Mouse (Mus musculus): ENCODE data around the gene Casz1. TPM values are rescaled to one million over a fixed set of nuclear protein-coding genes. Genes with fewer than 3 reads are reported as not detected.

Casz1 gene
- polyA plus RNA-seq, 1 experiment = 1.3 TPM

DNA sequence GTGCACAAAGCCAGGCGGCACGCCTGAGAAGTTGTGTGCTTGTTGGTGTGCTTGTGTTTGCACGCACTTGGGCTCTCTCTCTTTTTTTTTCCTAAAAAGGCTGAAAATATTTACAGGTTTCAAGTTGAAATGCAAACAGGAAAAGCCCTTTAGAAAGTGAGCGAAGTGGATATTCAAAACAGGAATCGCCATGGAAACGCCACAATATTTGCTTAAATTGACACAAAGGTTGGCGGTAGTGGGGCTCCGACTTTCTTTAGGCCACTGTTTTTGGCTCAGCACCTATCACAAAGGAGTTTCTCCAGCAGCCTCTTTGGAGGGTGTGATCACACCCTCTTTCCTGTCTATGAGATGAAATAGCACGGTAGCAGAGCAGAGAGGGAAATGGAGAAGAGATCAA lies 32.8 kb downstream of the Casz1 start:
- Histone ChIP-seq H3K4me1 (ENCODE audit: control insufficient read depth, insufficient read depth, low read length) (no peaks in the 10 kb centered on the region), H3K4me3 (ENCODE audit: insufficient read depth, low read length) (no peak overlapping the region), H3K27ac (ENCODE audit: insufficient read depth, low read depth, low read length) (no peak overlapping the region)
- TF ChIP-seq CTCF (IDR thresholded peaks at IDR 0.05; ENCODE audit: low read depth, low read length) (no peak), POLR2A (IDR thresholded peaks at IDR 0.05; ENCODE audit: borderline replicate concordance, low read depth, low read length) (no peak)

DNA sequence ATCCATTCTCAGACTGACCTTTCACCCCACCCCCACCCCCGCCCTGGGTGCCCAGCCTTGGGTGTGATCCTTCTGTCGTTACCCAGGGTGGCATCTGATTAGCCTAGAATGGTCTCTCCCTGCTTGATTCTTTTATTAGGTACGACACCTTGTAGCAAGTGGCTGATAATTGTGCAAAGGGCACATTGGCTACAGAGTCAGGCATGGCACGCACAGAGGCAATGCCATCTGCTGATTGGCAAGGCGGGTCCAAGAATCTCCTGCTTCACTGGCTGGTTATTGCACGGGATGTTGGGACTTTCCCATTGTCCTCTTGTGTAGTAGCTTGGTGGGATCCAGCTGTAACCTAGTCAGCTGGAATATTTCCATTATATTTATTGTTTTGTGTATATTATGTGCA lies 33.4 kb downstream of the Casz1 start:
- TF ChIP-seq CTCF (IDR thresholded peaks at IDR 0.05; ENCODE audit: low read depth, low read length) = no peak
- TF ChIP-seq POLR2A (IDR thresholded peaks at IDR 0.05; ENCODE audit: borderline replicate concordance, low read depth, low read length) = no peak
- Histone ChIP-seq H3K4me3 (ENCODE audit: insufficient read depth, low read length) (no peak overlapping the region), H3K4me1 (ENCODE audit: control insufficient read depth, insufficient read depth, low read length) (no peaks in the 10 kb centered on the region), H3K27ac (ENCODE audit: insufficient read depth, low read depth, low read length) (no peak overlapping the region)

DNA sequence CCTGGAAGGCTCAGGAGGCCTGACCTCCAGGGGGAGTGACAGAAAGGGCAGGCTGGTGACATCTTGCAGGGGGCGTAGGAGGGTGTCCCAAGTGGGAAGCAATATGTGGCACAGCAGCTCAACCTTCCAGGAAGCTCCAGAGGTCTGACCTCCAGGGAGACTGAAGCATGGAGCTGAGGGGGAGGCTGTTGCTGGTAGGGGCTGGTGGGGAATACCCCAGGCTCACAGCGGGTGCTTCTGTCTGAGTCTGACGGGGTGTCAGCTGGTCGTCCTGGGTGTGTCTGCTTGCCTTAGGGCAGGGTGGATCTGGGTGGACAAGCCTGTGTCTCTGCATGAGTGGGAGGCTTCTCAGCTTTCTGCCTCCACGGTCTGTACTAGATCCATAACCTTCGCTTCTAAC lies 38.1 kb downstream of the Casz1 start:
- H3K4me1 ChIP-seq (ENCODE audit: control insufficient read depth, insufficient read depth, low read length) = no peaks in the 10 kb centered on the region
- TF ChIP-seq POLR2A (IDR thresholded peaks at IDR 0.05; ENCODE audit: borderline replicate concordance, low read depth, low read length) (no peak), CTCF (IDR thresholded peaks at IDR 0.05; ENCODE audit: low read depth, low read length) (no peak)
- no peak overlapping the region for H3K4me3 ChIP-seq (ENCODE audit: insufficient read depth, low read length)
- H3K27ac ChIP-seq (ENCODE audit: insufficient read depth, low read depth, low read length) = no peak overlapping the region

DNA sequence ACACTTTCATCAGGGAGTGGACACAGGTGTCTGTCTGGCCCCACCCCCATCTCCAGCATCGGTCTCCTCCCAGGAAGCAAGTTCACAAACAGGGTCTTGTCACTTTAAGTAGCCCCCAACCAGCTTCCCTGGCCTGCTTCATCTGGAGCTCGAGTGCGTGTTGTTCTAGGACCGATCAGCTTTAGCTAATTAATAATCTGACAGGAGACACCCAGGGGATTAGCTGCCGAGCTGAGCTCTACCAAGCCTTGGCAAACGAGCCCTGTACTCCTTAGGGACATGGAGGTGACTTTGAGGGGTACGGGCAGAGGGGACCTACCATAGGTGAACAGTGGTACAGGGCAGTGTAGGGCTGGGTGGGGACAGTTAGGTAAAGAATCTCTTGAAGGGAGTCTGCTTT lies 40.7 kb downstream of the Casz1 start:
- H3K4me1 ChIP-seq (ENCODE audit: control insufficient read depth, insufficient read depth, low read length) = no peaks in the 10 kb centered on the region
- H3K27ac ChIP-seq (ENCODE audit: insufficient read depth, low read depth, low read length) = no peak overlapping the region
- no peak overlapping the region for H3K4me3 ChIP-seq (ENCODE audit: insufficient read depth, low read length)
- TF ChIP-seq POLR2A (IDR thresholded peaks at IDR 0.05; ENCODE audit: borderline replicate concordance, low read depth, low read length) (no peak), CTCF (IDR thresholded peaks at IDR 0.05; ENCODE audit: low read depth, low read length) (no peak)

DNA sequence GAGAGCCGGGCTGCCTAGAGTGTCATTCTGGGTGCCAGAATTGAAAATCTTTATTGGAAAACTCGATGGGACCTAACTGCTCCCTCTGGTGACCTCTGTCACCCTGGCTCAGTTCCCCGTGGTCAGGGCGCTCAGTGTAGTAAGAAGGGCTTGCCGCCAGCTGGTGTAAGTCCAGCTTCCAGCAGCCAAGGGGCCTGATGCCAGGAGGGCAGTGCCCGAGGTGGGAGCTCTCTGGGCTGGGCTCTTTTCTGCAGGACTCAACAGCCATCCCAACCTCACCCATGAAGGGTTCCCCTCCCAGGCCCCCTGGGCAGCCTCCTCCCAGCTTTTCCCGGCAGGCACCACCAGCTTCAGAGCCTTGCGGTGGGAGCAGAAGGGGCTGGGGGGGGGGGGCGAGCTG lies 42.0 kb downstream of the Casz1 start:
- Histone ChIP-seq H3K4me3 (ENCODE audit: insufficient read depth, low read length) (no peak overlapping the region), H3K27ac (ENCODE audit: insufficient read depth, low read depth, low read length) (no peak overlapping the region), H3K4me1 (ENCODE audit: control insufficient read depth, insufficient read depth, low read length) (no peaks in the 10 kb centered on the region)
- TF ChIP-seq POLR2A (IDR thresholded peaks at IDR 0.05; ENCODE audit: borderline replicate concordance, low read depth, low read length) (no peak), CTCF (IDR thresholded peaks at IDR 0.05; ENCODE audit: low read depth, low read length) (no peak)

DNA sequence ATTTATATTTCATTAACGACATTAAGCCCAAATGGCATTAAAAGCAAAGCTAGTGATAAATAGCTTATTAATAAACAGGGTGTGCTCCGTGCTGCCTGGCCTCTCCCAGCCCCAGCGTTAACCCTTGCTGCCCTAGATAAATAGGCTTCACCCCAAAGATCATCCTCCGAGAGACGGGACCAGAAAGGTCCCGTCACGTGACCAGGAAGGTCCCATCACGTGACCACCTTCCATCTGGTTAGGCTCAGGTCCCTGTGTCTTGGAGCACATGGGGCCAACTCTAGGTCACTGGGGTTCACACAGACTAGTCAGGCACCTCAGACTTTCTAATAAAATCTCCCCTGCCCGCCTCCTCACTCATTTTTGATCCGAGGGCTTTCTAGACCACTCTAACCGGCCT lies 42.5 kb downstream of the Casz1 start:
- no peaks in the 10 kb centered on the region for H3K4me1 ChIP-seq (ENCODE audit: control insufficient read depth, insufficient read depth, low read length)
- H3K4me3 ChIP-seq (ENCODE audit: insufficient read depth, low read length) = no peak overlapping the region
- TF ChIP-seq CTCF (IDR thresholded peaks at IDR 0.05; ENCODE audit: low read depth, low read length) (no peak), POLR2A (IDR thresholded peaks at IDR 0.05; ENCODE audit: borderline replicate concordance, low read depth, low read length) (no peak)
- no peak overlapping the region for H3K27ac ChIP-seq (ENCODE audit: insufficient read depth, low read depth, low read length)

DNA sequence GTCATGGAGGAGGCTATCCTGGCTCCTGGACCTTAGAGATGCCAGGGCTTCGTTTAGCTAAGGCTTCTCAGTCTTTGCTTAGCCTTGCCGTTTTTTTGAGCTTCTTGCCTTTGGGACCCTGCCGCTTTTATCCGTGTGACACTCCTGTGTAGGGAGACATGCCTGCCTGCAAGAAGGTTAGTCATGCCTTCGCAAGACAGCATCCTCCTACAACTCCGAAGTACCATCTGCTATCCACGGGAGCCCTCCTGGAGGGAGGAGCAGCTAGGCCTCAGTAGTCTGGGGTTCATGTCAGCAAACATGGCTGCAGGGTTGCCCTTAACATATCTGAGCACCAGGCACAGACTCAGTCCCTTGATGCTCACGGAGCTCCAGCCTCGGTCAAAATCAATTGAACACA lies 43.4 kb downstream of the Casz1 start:
- Histone ChIP-seq H3K4me3 (ENCODE audit: insufficient read depth, low read length) (no peak overlapping the region), H3K4me1 (ENCODE audit: control insufficient read depth, insufficient read depth, low read length) (no peaks in the 10 kb centered on the region), H3K27ac (ENCODE audit: insufficient read depth, low read depth, low read length) (no peak overlapping the region)
- no peak for TF ChIP-seq CTCF (IDR thresholded peaks at IDR 0.05; ENCODE audit: low read depth, low read length)
- TF ChIP-seq POLR2A (IDR thresholded peaks at IDR 0.05; ENCODE audit: borderline replicate concordance, low read depth, low read length) = no peak

DNA sequence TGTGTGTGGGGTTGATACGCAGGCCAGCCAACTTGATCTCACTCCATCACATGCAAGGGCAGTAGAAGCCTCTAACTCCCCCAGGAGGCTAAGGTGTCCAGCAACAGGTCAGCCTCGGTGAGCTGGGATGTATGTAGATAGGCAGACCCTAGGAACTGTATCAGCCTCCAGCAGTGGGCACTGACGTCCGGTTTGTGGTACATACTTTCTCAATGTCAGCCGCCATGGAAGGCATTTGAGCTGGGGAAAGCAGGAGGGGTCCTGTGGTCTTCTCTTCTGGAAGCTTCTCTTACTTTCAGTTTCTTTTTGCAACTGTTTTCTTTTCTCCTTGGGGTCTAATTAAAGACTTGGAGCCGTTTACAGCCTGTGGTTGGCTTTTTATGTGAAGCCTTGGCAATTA lies 45.2 kb downstream of the Casz1 start:
- H3K4me3 ChIP-seq (ENCODE audit: insufficient read depth, low read length) = no peak overlapping the region
- no peak overlapping the region for H3K27ac ChIP-seq (ENCODE audit: insufficient read depth, low read depth, low read length)
- TF ChIP-seq POLR2A (IDR thresholded peaks at IDR 0.05; ENCODE audit: borderline replicate concordance, low read depth, low read length) (no peak), CTCF (IDR thresholded peaks at IDR 0.05; ENCODE audit: low read depth, low read length) (no peak)

DNA sequence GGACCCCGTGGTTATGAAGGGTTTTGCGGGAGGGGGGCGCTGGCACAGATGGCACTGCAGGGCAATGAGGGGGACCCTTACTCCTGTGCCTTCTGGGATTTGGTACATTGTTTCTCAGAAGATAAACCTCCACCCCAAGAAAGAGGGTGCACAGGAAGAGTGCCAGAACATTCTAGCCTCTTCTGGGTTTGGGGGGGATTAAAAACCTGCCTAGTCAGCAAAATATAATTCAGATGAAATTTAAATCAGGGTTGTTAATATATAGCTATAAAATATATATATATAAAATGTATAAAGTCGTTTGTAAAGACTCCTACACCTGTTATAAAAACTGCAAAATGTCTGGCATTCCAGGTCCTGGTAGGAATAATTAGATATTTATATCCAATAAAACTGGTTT lies 48.8 kb downstream of the Casz1 start:
- H3K4me1 ChIP-seq (ENCODE audit: control insufficient read depth, insufficient read depth, low read length) = no peaks in the 10 kb centered on the region
- H3K4me3 ChIP-seq (ENCODE audit: insufficient read depth, low read length) = no peak overlapping the region
- TF ChIP-seq POLR2A (IDR thresholded peaks at IDR 0.05; ENCODE audit: borderline replicate concordance, low read depth, low read length) (no peak), CTCF (IDR thresholded peaks at IDR 0.05; ENCODE audit: low read depth, low read length) (no peak)
- H3K27ac ChIP-seq (ENCODE audit: insufficient read depth, low read depth, low read length) = no peak overlapping the region

More for the DNA sequence above, 45.2 kb downstream of the Casz1 start:
- H3K4me1 ChIP-seq (ENCODE audit: control insufficient read depth, insufficient read depth, low read length) = no peaks in the 10 kb centered on the region

DNA sequence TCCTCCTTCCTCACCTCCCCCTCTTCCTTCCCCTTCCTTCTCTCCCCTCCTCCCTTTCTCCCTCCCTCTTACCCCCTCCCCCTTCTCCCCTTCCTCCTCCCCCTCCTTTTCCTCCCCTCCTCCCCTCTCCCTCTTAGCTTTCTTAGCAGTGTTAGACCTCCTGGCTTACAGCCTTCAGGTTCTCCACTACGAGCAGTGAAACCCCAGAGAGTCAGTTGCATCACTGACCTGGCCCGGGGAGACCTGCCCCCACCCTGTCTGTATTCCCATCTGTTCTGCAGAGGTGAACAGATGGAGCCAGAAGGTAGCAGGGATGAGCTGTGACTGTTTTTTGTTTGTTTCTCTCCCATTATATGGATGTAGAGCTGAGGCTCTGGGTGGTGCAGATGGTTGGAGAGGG lies 49.9 kb downstream of the Casz1 start:
- H3K4me3 ChIP-seq (ENCODE audit: insufficient read depth, low read length) = no peak overlapping the region
- H3K27ac ChIP-seq (ENCODE audit: insufficient read depth, low read depth, low read length) = no peak overlapping the region
- TF ChIP-seq CTCF (IDR thresholded peaks at IDR 0.05; ENCODE audit: low read depth, low read length) (no peak), POLR2A (IDR thresholded peaks at IDR 0.05; ENCODE audit: borderline replicate concordance, low read depth, low read length) (no peak)
- no peaks in the 10 kb centered on the region for H3K4me1 ChIP-seq (ENCODE audit: control insufficient read depth, insufficient read depth, low read length)

DNA sequence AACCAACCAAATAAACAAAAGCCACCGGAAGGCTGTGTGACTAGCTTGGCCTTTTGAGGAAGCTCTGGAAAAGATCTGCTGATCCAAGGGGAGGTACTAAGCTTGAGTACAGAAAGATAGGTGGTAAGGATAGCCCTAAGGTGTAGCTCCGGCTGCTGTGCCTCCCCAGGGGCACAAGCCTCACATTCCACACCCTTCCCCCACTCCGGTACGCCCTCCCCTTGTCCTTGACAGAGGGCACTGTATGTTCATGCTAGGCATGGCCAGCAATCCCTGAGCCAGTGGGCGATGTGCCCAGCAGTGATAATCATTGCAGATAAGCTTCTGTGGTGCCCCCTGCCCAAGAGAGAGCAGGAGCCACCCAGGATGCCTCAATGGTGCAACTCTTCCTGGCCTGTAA lies 51.3 kb downstream of the Casz1 start:
- Histone ChIP-seq H3K4me3 (ENCODE audit: insufficient read depth, low read length) (no peak overlapping the region), H3K27ac (ENCODE audit: insufficient read depth, low read depth, low read length) (no peak overlapping the region), H3K4me1 (ENCODE audit: control insufficient read depth, insufficient read depth, low read length) (no peaks in the 10 kb centered on the region)
- TF ChIP-seq CTCF (IDR thresholded peaks at IDR 0.05; ENCODE audit: low read depth, low read length) = no peak
